Mouse (Mus musculus): ENCODE measurements around the gene Chka. TPM values are rescaled to one million over a fixed set of nuclear protein-coding genes. Genes with fewer than 3 reads are reported as not detected.

Chka gene
- total RNA-seq, 2 experiments from 2014 or later, result 1.4 to 3.0 TPM

GRCm38 (mm10) chr19:3845803-3846406 is 5.7 kb upstream of the Chka start:
- DNase-seq (ENCODE audit: low spot score), result peak; percentile 48

- DNase-seq (ENCODE audit: low spot score), result no peak
These were observed 4.6 kb upstream of the Chka start for GRCm38 (mm10) chr19:3846676-3847604.

GRCm38 (mm10) chr19:3847711-3848110 is 3.9 kb upstream of the Chka start:
- no peak for DNase-seq (ENCODE audit: low spot score)

GRCm38 (mm10) chr19:3848207-3848808 is 3.3 kb upstream of the Chka start:
- no peak for DNase-seq (ENCODE audit: low spot score)

GRCm38 (mm10) chr19:3849251-3849650 is 2.3 kb upstream of the Chka start:
- no peak for DNase-seq (ENCODE audit: low spot score)

GRCm38 (mm10) chr19:3850076-3850475 is 1.5 kb upstream of the Chka start:
- no peak for DNase-seq (ENCODE audit: low spot score)

GRCm38 (mm10) chr19:3850847-3851469 is 615 bp upstream of the Chka start:
- no peak for DNase-seq (ENCODE audit: low spot score)

GRCm38 (mm10) chr19:3851979-3852681 is 557 bp downstream of the Chka start:
- peak; percentile 27 for DNase-seq (ENCODE audit: low spot score)

- no peak for DNase-seq (ENCODE audit: low spot score)
These were observed 1.5 kb downstream of the Chka start for GRCm38 (mm10) chr19:3853121-3853520.

GRCm38 (mm10) chr19:3853891-3854290 is 2.3 kb downstream of the Chka start:
- no peak for DNase-seq (ENCODE audit: low spot score)

- no peak for DNase-seq (ENCODE audit: low spot score)
These were observed 3.5 kb downstream of the Chka start for GRCm38 (mm10) chr19:3855091-3855490.

- no peak for DNase-seq (ENCODE audit: low spot score)
These were observed 4.0 kb downstream of the Chka start for GRCm38 (mm10) chr19:3855601-3856000.

- DNase-seq (ENCODE audit: low spot score), result no peak
These were observed 5.6 kb downstream of the Chka start for GRCm38 (mm10) chr19:3857220-3857619.

GRCm38 (mm10) chr19:3862713-3863112 is 11.1 kb downstream of the Chka start:
- no peak for DNase-seq (ENCODE audit: low spot score)

GRCm38 (mm10) chr19:3864960-3865359 is 13.4 kb downstream of the Chka start:
- DNase-seq (ENCODE audit: low spot score), result no peak

GRCm38 (mm10) chr19:3868290-3868689 is 16.7 kb downstream of the Chka start:
- DNase-seq (ENCODE audit: low spot score), result no peak

GRCm38 (mm10) chr19:3871468-3871867 is 19.9 kb downstream of the Chka start:
- DNase-seq (ENCODE audit: low spot score), result no peak

- no peak for DNase-seq (ENCODE audit: low spot score)
These were observed 20.8 kb downstream of the Chka start for GRCm38 (mm10) chr19:3872373-3872772.

- DNase-seq (ENCODE audit: low spot score), result no peak
These were observed 23.5 kb downstream of the Chka start for GRCm38 (mm10) chr19:3875045-3875444.

- no peak for DNase-seq (ENCODE audit: low spot score)
These were observed 28.7 kb downstream of the Chka start for GRCm38 (mm10) chr19:3880054-3880848.

All from gastrocnemius, adult 18-20 months (tissue).